Mouse (Mus musculus) liver, embryonic 15.5 days (tissue): ENCODE results near the gene Mmp21. TPM values are rescaled to one million over a fixed set of nuclear protein-coding genes. Genes with fewer than 3 reads are reported as not detected.

ENCODE experiments used
- polyA plus RNA-seq: library from polyadenylated mRNA; unstranded; fragments of >200 nt; fragmentation: Nextera tagmentation; extraction: Ambion mirVana; gene quantifications from 2 replicates; pipeline ENCODE4 v1.2.1, GENCODE M21; 2015

Mmp21 gene
- polyA plus RNA-seq, 1 experiment from 2014 or later, result not detected

Other genes starting within 250 kb of the Mmp21 start
- not detected in 2 replicates for gene Tex36, start 77.9 kb downstream of the Mmp21 start, polyA plus RNA-seq
- gene Edrf1, start 42.5 kb downstream of the Mmp21 start, polyA plus RNA-seq, result 8.3 and 11.4 TPM in 2 replicates
- gene Bccip, start 29.3 kb upstream of the Mmp21 start, polyA plus RNA-seq, result 72.0 and 74.4 TPM in 2 replicates
- 175 and 179 TPM in 2 replicates for gene Uros, start 30.0 kb upstream of the Mmp21 start, polyA plus RNA-seq
- not detected in 2 replicates for gene Fank1, start 96.8 kb upstream of the Mmp21 start, polyA plus RNA-seq
- gene Dhx32, start 102.7 kb upstream of the Mmp21 start, polyA plus RNA-seq, result 10.7 and 11.2 TPM in 2 replicates